Mouse (Mus musculus) gastrocnemius, postnatal 10 days (tissue): ENCODE measurements at regions not wholly inside any gene's neighbourhood (a gene's known extent, or its start where the extent isn't known, plus 50 kb on each side); places are given as distances from the start of the nearest gene placed in this dataset.

Source experiments
- DNase-seq: peaks from one replicate; pipeline ENCODE4 v3.0.0; 2021; ENCODE audit warnings: mixed read lengths

GRCm38 (mm10) chr9:24833766-24834165 lies 59.7 kb upstream of the Tbx20 start:
- DNase-seq = no peak

GRCm38 (mm10) chr9:24848210-24848609 lies 74.1 kb upstream of the Tbx20 start:
- no peak for DNase-seq

- DNase-seq = no peak
Measured at GRCm38 (mm10) chr9:24859459-24859858, 85.4 kb upstream of the Tbx20 start.

- DNase-seq = no peak
Measured at GRCm38 (mm10) chr9:24866390-24867173, 92.5 kb upstream of the Tbx20 start.

- no peak for DNase-seq
Measured at GRCm38 (mm10) chr9:24868746-24869145, 94.6 kb upstream of the Tbx20 start.

GRCm38 (mm10) chr9:24874434-24875143 lies 100.5 kb upstream of the Tbx20 start:
- no peak for DNase-seq

- no peak for DNase-seq
Measured at GRCm38 (mm10) chr9:24878384-24879174, 104.5 kb upstream of the Tbx20 start.

- DNase-seq = no peak
Measured at GRCm38 (mm10) chr9:24879662-24880061, 105.6 kb upstream of the Tbx20 start.

- no peak for DNase-seq
Measured at GRCm38 (mm10) chr9:24884011-24884410, 109.9 kb upstream of the Tbx20 start.

- no peak for DNase-seq
Measured at GRCm38 (mm10) chr9:24888282-24888681, 114.2 kb upstream of the Tbx20 start.

GRCm38 (mm10) chr9:24896498-24897261 lies 122.6 kb upstream of the Tbx20 start:
- DNase-seq = no peak

GRCm38 (mm10) chr9:24899206-24899928 lies 125.3 kb upstream of the Tbx20 start:
- DNase-seq = no peak

- no peak for DNase-seq
Measured at GRCm38 (mm10) chr9:24903706-24904105, 129.6 kb upstream of the Tbx20 start.

GRCm38 (mm10) chr9:24909086-24909979 lies 135.2 kb upstream of the Tbx20 start:
- no peak for DNase-seq

- DNase-seq = no peak
Measured at GRCm38 (mm10) chr9:24910738-24911137, 136.6 kb upstream of the Tbx20 start.

GRCm38 (mm10) chr9:24920031-24920445 lies 145.9 kb upstream of the Tbx20 start:
- DNase-seq = no peak

GRCm38 (mm10) chr9:24922051-24922860 lies 148.2 kb upstream of the Tbx20 start:
- DNase-seq = no peak

- DNase-seq = no peak
Measured at GRCm38 (mm10) chr9:24923514-24923913, 149.4 kb upstream of the Tbx20 start.

- DNase-seq = no peak
Measured at GRCm38 (mm10) chr9:24937731-24938130, 151.5 kb upstream of the Gm10181 start.
